Mouse (Mus musculus): Measurements from ENCODE around the gene Rph3a.

Rph3a gene

DNA sequence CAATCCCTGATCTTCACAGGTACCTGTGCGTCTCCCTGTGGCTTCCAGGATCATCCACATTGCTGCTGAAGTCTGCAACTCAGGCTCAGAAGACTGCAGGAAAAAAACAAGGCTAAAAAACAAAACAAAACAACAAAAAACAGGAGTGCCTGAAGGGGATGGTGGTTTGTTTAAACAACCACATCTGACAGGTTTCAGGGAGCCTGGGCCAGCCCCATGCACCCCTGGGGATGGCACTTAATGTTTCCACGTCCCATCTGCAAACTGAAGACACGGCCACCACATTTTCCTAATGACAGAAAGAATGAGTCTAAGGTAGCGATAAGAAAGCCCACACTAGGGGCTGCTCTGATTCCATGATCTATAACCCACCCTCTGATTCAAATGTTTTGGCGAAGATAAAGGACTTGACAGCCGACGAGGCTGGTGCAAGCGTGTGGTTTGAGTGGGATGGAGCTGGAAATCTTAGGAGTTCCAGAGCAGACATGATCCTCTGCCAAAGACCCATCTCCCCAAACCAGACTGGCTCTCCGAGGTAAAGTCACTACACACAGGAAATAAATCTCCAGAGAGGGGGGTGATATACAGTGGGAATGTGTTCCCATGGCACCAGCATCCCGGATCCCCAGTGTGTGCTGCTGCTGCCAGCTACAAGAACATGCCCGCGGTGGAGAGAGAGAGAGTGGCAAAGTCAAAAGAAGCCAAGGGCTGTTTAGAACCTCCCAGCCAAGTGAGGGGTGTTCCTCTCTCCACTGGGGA lies at the start of gene Rph3a:
Gene Rph3a (minus strand): TSS at position 282 of the 759 bp plus-strand sequence.
- no peak for DNase-seq (ENCODE audit: low read depth)

GRCm38 (mm10) chr5:121058261-121058660 lies 48.4 kb upstream of the Rph3a start:
- DNase-seq (ENCODE audit: low read depth), result no peak

DNA sequence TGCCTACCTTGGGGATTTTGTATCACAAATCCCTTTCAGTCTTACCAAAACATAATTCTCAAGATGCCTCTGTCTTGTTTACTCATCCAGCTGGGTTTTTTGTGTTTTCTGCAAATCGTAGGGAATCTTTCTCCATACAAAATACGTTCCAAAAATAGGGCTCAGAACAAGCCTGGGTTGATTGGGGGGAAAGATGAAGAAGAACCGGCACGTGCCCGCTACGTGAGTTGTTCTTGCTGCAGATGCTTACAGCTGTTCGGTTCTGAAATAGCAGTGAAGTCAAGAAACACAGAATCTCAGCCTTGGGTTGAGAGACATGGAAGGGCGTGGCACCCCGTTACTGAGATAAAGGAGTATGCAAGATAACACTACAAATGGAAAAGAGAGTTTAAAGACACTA lies 44.0 kb upstream of the Rph3a start:
- no peak for DNase-seq (ENCODE audit: low read depth)

GRCm38 (mm10) chr5:121041791-121042190 lies 31.9 kb upstream of the Rph3a start:
- no peak for DNase-seq (ENCODE audit: low read depth)

GRCm38 (mm10) chr5:121039465-121039864 lies 29.6 kb upstream of the Rph3a start:
- DNase-seq (ENCODE audit: low read depth), result no peak

GRCm38 (mm10) chr5:121030161-121030560 lies 20.3 kb upstream of the Rph3a start:
- no peak for DNase-seq (ENCODE audit: low read depth)

DNA sequence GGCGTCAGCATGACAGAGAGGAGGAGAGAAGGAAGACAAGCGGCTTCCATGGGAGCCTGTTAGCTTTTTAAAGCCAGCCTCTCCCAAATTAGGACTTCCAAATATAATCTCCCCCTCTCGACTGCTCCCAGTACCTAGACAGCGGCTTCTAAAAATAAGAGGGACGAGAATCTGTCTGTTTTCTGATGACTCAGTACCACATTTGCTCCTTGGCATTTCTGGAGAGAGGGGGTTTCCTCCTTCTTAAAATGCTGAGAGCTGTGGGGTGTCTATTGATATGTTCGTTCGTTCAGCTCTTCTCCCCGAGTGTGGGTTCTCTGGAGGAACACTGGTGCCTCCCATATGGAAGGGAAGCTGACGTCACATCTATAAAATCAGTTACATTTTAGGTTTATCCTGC lies 9.6 kb upstream of the Rph3a start:
- DNase-seq (ENCODE audit: low read depth), result no peak

- no peak for DNase-seq (ENCODE audit: low read depth)
These were observed 7.8 kb upstream of the Rph3a start for GRCm38 (mm10) chr5:121017699-121018098.

- no peak for DNase-seq (ENCODE audit: low read depth)
These were observed 6.5 kb upstream of the Rph3a start for GRCm38 (mm10) chr5:121016405-121016804.

DNA sequence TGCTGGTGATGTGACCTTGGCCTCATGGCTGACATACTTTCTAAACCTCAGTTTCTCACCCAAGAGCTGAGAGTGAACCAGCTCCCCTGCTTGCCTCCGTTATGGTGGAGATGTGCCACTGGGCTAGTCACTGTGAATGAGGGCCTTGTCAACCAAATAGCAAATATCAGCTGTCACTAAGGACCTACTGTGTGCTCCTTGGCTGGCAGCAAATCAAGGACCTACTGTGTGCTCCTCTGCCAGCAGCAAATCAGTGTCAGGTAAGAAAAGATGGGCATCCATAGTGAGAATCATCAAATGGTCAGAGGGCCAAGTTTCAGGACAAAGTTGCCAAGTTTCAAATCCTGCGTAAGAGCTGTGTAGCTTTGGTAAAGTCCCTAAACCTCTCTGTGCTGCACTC lies 4.6 kb upstream of the Rph3a start:
- no peak for DNase-seq (ENCODE audit: low read depth)

GRCm38 (mm10) chr5:121011962-121012361 lies 2.1 kb upstream of the Rph3a start:
- DNase-seq (ENCODE audit: low read depth), result no peak

DNA sequence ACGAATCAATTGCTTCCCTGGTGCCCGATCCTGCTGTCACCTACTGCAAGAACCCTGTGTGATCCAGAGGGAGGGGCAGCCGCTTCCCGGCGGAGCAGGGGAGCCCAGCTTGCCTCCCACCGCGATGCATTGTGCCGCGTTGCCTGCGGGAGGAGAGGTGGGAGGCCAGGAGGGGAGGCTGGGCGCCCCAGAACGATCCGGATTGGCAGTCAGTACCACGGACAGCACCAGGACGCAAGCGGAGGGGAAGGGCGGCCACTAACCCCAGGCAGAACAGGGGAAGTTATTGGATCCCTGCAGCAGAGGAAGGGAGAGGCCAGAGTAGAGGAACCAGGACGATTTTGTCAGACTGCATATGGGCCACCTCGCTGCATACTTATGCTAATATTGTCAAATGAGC lies 486 bp downstream of the Rph3a start:
- peak; percentile 31 for DNase-seq (ENCODE audit: low read depth)

GRCm38 (mm10) chr5:121008411-121009239 lies 1.3 kb downstream of the Rph3a start:
- no peak for DNase-seq (ENCODE audit: low read depth)

DNA sequence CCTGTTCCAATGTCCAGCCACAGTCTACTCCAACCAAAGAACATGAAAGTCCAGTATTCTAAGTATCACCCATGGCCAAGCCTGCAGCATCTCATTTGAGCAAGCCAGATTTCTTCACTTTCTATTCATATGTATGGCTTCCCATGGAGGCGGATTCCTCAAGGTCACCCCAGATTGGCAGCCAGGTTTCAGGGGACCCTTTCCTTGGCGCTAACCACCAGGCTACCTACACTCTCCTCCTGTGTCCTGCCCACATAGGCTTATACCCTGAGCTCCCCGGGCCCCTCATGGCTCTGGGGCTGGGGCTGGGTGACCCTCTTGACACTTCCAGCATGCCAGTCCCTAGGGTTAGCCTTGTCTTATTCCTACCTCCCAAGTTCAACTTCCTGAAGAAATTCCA lies 2.3 kb downstream of the Rph3a start:
- no peak for DNase-seq (ENCODE audit: low read depth)

- no peak for DNase-seq (ENCODE audit: low read depth)
These were observed 2.8 kb downstream of the Rph3a start for GRCm38 (mm10) chr5:121007130-121007529.

- DNase-seq (ENCODE audit: low read depth), result no peak
These were observed 3.7 kb downstream of the Rph3a start for GRCm38 (mm10) chr5:121006176-121006575.

DNA sequence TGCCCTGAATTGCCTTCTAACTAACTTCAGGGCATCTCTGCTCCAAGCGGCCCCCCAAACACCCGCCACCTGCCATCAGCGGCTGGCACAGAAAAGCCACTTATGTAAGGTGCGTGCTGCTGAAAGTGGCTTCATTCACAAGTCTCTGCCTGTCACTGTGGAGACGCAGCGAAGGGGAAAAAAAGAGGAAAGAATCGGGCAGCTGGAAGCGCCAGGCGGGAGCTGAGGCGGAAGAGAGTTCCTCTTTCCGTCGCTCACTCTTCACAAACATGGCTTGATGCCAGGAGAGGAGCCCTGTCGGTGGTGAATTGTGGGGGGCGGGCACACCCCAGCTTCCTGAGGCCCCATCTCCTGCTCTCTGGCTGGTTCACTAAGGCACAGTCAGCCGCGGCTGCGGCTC lies 6.1 kb downstream of the Rph3a start:
- DNase-seq (ENCODE audit: low read depth), result no peak

- peak; percentile 44 for DNase-seq (ENCODE audit: low read depth)
These were observed 10.3 kb downstream of the Rph3a start for GRCm38 (mm10) chr5:120999573-120999972.

DNA sequence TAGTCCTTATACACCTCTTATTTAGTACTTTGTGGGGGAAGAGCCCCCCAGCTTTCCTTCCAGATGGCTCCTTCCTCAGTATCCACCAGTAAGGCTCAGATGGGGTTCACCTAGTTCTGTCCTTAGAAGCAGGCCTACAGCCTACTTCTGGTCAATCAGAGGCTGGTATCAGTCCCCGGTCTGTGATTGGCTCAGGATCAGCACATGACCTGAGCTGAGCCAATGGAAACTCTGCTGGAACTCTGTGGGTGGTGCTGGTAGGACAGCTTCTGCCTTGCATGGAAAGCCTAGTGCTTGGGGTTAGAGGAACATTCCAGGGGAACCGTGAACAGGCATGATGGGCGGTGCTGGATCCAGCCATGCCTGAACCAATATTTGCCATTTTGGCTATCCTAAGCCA lies 21.5 kb downstream of the Rph3a start:
- DNase-seq (ENCODE audit: low read depth), result no peak

DNA sequence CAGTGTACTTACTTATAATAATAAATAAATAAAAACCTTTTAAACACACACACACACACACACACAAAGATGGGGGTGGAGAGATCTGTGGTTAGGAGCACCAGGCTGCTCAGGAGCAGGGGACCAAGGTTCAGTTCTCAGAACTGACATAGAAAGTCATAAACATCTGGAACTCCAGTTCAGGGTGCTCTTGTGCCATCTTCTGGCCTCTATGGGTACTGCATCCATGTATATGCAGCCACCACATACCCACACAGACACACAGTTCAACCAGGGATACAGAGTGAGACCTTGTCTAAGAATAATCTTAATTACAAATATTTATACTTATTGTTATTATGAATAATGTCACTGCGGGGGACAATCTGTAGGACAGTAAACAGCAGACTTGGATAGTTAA lies 26.9 kb downstream of the Rph3a start:
- peak; percentile 38 for DNase-seq (ENCODE audit: low read depth)

DNA sequence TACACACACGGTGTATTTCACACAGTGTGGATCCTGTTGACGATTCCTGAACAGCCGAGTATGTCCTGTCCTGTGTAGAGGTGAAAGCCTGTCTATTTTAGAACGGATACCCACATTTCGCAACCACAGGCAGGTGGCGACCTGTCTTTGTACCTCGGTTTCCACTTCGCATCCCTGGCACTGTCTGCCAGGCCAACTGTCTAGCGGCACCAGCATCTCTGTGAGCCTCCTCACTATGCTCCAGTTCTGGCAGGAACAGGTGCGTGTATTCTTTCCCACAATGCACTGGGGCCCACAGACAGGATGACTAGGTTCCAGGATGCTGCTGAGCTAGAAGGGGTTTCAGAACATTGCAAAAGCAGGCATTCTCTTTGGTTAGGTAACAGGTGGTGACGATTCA lies 28.7 kb downstream of the Rph3a start:
- DNase-seq (ENCODE audit: low read depth), result no peak

DNA sequence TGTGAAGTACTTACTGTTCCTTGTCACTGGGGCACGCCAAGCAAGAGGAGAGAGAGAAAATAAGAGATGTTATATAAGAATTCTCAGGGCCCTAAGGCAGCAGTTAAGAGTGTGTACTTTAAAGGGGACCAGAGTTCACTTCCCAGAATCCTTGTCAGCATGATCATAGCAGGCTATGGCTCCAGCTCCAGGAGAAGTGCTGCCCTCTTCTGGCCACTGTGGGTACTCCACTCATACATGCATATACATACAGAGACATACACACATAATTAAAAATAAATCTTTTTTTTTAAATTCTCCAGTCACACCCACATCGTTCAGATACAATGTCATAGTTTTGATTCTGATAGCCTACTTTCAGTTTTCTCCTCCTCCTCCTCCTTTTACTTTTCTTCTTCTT lies 29.8 kb downstream of the Rph3a start:
- DNase-seq (ENCODE audit: low read depth), result no peak

DNA sequence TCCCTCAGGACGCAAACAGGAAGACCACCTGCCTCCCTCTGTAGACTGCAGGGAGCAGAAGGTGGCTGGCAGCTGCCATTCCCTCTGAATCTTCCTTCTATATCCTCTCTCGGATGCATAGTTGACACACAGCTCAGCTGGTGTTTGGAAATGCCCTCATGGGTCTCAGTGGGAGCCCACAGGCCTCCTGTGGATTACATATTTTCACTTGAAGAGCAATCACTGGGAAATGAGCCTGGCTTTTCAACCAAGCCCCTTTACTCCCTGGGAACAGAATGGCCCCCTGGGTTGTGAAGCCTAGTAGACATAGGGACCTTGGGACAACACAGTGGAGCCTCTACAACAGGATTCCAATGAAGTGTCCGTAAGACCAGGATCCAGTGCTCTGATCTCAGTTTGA lies 33.8 kb downstream of the Rph3a start:
- no peak for DNase-seq (ENCODE audit: low read depth)
